Mouse (Mus musculus): Measurements from ENCODE around the gene D430041D05Rik. TPM values are rescaled to one million over a fixed set of nuclear protein-coding genes. Genes with fewer than 3 reads are reported as not detected.
A peak's percentile ranks its signal among the peaks of the same experiment; 100 is the strongest.

Gene D430041D05Rik
- polyA plus RNA-seq, 1 experiment from 2014 or later = 3.6 TPM

DNA sequence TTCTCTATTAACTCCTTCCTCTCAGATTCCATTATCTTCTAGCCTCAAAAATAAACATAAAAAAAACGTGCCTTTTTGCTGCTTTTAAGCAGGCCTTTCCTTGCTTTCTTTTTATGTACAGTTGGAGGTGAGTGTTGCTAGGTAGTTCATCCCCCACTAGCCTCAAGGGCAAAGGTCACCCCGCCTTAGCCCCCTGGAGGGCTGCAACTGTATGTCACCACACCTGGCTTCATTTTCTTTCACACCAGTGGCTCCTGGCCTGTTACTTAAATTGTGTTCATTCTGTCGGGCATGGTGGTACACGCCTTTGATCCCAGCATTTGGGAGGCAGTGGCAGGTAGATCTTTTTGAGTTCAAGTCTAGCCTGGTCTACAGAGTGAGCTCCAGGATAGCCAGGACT is 31.5 kb upstream of the D430041D05Rik start:
- Histone ChIP-seq H3K4me1 (ENCODE audit: control insufficient read depth, insufficient read depth, low read length) (no peaks in the 10 kb centered on the region), H3K4me2 (ENCODE audit: low read depth) (no peak overlapping the region), H3K4me3 (ENCODE audit: low read depth, low read length) (no peak overlapping the region), H3K27ac (ENCODE audit: low read depth, low read length) (no peak overlapping the region), H3K9me3 (ENCODE audit: control insufficient read depth, low read length) (no peaks in the 10 kb centered on the region), H3K9ac (ENCODE audit: low read length) (no peak overlapping the region), H3K36me3 (ENCODE audit: control insufficient read depth, insufficient read depth, low read length) (no peaks in the 10 kb centered on the region), H3K27me3 (ENCODE audit: control insufficient read depth, insufficient read depth, low read length) (no peaks in the 10 kb centered on the region)
- no peak for ATAC-seq (ENCODE audit: insufficient read depth, low FRiP score, low TSS enrichment)
- DNase-seq (ENCODE audit: low spot score) = no peak
- WGBS = 73% methylated on average over 4 of the region's 4 CpGs

GRCm38 (mm10) chr2:104436226-104436625 is 25.4 kb upstream of the D430041D05Rik start:
- no peaks in the 10 kb centered on the region for H3K36me3 ChIP-seq (ENCODE audit: control insufficient read depth, insufficient read depth, low read length)
- H3K9me3 ChIP-seq (ENCODE audit: control insufficient read depth, low read length) = no peaks in the 10 kb centered on the region
- WGBS = 96% methylated on average over 3 of the region's 3 CpGs
- H3K4me3 ChIP-seq (ENCODE audit: low read depth, low read length) = no peak overlapping the region
- H3K4me2 ChIP-seq (ENCODE audit: low read depth) = no peak overlapping the region
- H3K9ac ChIP-seq (ENCODE audit: low read length) = no peak overlapping the region
- H3K27me3 ChIP-seq (ENCODE audit: control insufficient read depth, insufficient read depth, low read length) = no peaks in the 10 kb centered on the region
- no peaks in the 10 kb centered on the region for H3K4me1 ChIP-seq (ENCODE audit: control insufficient read depth, insufficient read depth, low read length)
- DNase-seq (ENCODE audit: low spot score) = no peak
- no peak for ATAC-seq (ENCODE audit: insufficient read depth, low FRiP score, low TSS enrichment)
- no peak overlapping the region for H3K27ac ChIP-seq (ENCODE audit: low read depth, low read length)

GRCm38 (mm10) chr2:104431067-104431466 is 20.3 kb upstream of the D430041D05Rik start:
- Histone ChIP-seq H3K4me3 (ENCODE audit: low read depth, low read length) (no peak overlapping the region), H3K9me3 (ENCODE audit: control insufficient read depth, low read length) (no peaks in the 10 kb centered on the region), H3K36me3 (ENCODE audit: control insufficient read depth, insufficient read depth, low read length) (no peaks in the 10 kb centered on the region), H3K27ac (ENCODE audit: low read depth, low read length) (no peak overlapping the region), H3K9ac (ENCODE audit: low read length) (no peak overlapping the region), H3K4me2 (ENCODE audit: low read depth) (no peak overlapping the region), H3K4me1 (ENCODE audit: control insufficient read depth, insufficient read depth, low read length) (no peaks in the 10 kb centered on the region), H3K27me3 (ENCODE audit: control insufficient read depth, insufficient read depth, low read length) (no peaks in the 10 kb centered on the region)
- DNase-seq (ENCODE audit: low spot score) = no peak
- no peak for ATAC-seq (ENCODE audit: insufficient read depth, low FRiP score, low TSS enrichment)
- 95% methylated on average over 6 of the region's 6 CpGs for WGBS

DNA sequence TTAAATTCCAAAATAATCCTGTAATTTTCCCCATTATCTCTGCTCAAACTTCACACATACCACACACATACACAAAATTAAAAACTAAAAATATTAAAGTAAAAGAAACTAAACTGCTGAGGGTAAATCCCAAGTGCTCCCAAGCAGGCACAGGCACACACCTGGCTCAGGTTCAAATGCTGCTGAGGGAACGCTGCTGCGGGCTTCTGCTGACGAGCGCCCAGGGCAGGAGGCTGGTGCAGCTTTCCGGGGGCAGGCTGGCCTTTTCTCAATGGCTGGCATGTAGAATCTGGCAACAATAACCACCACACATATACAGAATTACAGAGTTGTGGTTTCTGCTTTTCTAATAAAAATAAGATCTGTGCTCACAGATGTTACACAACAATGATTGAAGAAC is 19.8 kb upstream of the D430041D05Rik start:
- Histone ChIP-seq H3K4me2 (ENCODE audit: low read depth) (no peak overlapping the region), H3K9ac (ENCODE audit: low read length) (no peak overlapping the region), H3K9me3 (ENCODE audit: control insufficient read depth, low read length) (no peaks in the 10 kb centered on the region), H3K27me3 (ENCODE audit: control insufficient read depth, insufficient read depth, low read length) (no peaks in the 10 kb centered on the region), H3K4me1 (ENCODE audit: control insufficient read depth, insufficient read depth, low read length) (no peaks in the 10 kb centered on the region), H3K27ac (ENCODE audit: low read depth, low read length) (no peak overlapping the region), H3K36me3 (ENCODE audit: control insufficient read depth, insufficient read depth, low read length) (no peaks in the 10 kb centered on the region), H3K4me3 (ENCODE audit: low read depth, low read length) (no peak overlapping the region)
- WGBS = 99% methylated on average over 5 of the region's 5 CpGs
- ATAC-seq (ENCODE audit: insufficient read depth, low FRiP score, low TSS enrichment) (no peak), DNase-seq (ENCODE audit: low spot score) (no peak)

DNA sequence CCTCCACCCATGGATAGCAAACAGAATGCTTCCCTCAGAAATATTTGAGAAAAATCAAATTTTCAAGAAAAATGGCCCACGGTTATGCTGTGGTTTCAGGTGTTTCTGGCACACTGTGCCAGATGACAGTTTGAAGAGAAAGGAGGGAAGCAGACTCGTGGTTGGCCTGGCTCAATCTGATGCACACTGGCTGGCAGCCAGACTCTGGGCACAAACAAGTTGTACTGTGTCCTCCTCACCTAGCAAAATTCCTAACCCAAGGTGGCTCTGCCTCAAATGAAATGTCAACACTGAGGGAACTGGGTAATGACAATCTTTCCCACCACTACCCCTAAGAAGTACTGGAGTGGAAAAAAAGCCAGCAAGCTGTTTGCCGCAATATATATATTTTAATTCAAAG is 15.3 kb upstream of the D430041D05Rik start:
- Histone ChIP-seq H3K9me3 (ENCODE audit: control insufficient read depth, low read length) (no peaks in the 10 kb centered on the region), H3K4me3 (ENCODE audit: low read depth, low read length) (no peak overlapping the region), H3K4me2 (ENCODE audit: low read depth) (no peak overlapping the region), H3K4me1 (ENCODE audit: control insufficient read depth, insufficient read depth, low read length) (no peaks in the 10 kb centered on the region), H3K27ac (ENCODE audit: low read depth, low read length) (no peak overlapping the region), H3K36me3 (ENCODE audit: control insufficient read depth, insufficient read depth, low read length) (no peaks in the 10 kb centered on the region), H3K9ac (ENCODE audit: low read length) (no peak overlapping the region), H3K27me3 (ENCODE audit: control insufficient read depth, insufficient read depth, low read length) (no peaks in the 10 kb centered on the region)
- 87% methylated on average over 3 of the region's 3 CpGs for WGBS
- DNase-seq (ENCODE audit: low spot score) (no peak), ATAC-seq (ENCODE audit: insufficient read depth, low FRiP score, low TSS enrichment) (no peak)

DNA sequence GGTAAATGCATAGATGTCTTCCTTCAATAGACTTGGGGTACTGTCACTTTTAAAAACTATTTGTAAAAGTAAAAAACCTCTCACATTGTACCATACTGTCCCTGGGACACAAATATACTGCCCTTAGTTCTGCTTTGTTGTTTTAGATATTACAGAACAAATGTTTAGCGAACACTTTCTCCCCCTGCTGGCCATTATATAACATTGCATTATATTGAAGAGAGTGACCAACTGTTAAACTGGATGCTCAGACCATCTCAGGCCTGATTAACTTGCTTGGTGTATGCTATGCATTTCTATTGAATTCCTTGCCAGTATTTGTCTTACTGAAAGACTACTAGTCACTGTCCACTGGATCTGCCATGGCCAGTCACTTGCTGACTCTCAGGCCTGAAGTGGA is 11.4 kb upstream of the D430041D05Rik start:
- peak; percentile 38; the same call in 1 of the 2 replicates for ATAC-seq (ENCODE audit: insufficient read depth, low FRiP score, low TSS enrichment)
- Histone ChIP-seq H3K4me2 (ENCODE audit: low read depth) (no peak overlapping the region), H3K27me3 (ENCODE audit: control insufficient read depth, insufficient read depth, low read length) (no peaks in the 10 kb centered on the region), H3K4me1 (ENCODE audit: control insufficient read depth, insufficient read depth, low read length) (no peaks in the 10 kb centered on the region), H3K4me3 (ENCODE audit: low read depth, low read length) (no peak overlapping the region), H3K9me3 (ENCODE audit: control insufficient read depth, low read length) (no peaks in the 10 kb centered on the region), H3K36me3 (ENCODE audit: control insufficient read depth, insufficient read depth, low read length) (no peaks in the 10 kb centered on the region), H3K27ac (ENCODE audit: low read depth, low read length) (no peak overlapping the region), H3K9ac (ENCODE audit: low read length) (no peak overlapping the region)
- WGBS = 8% methylated on average over 1 of the region's 1 CpGs
- DNase-seq (ENCODE audit: low spot score) = peak; percentile 35

- Histone ChIP-seq H3K27me3 (ENCODE audit: control insufficient read depth, insufficient read depth, low read length) (no peaks in the 10 kb centered on the region), H3K4me2 (ENCODE audit: low read depth) (no peak overlapping the region), H3K9me3 (ENCODE audit: control insufficient read depth, low read length) (no peaks in the 10 kb centered on the region), H3K27ac (ENCODE audit: low read depth, low read length) (no peak overlapping the region), H3K4me1 (ENCODE audit: control insufficient read depth, insufficient read depth, low read length) (no peaks in the 10 kb centered on the region), H3K4me3 (ENCODE audit: low read depth, low read length) (no peak overlapping the region), H3K9ac (ENCODE audit: low read length) (no peak overlapping the region), H3K36me3 (ENCODE audit: control insufficient read depth, insufficient read depth, low read length) (no peaks in the 10 kb centered on the region)
- ATAC-seq (ENCODE audit: insufficient read depth, low FRiP score, low TSS enrichment) (no peak), DNase-seq (ENCODE audit: low spot score) (no peak)
- 87% methylated on average over 4 of the region's 4 CpGs for WGBS
These were observed 10.0 kb upstream of the D430041D05Rik start for GRCm38 (mm10) chr2:104420805-104421204.

GRCm38 (mm10) chr2:104419999-104420398 is 9.2 kb upstream of the D430041D05Rik start:
- Histone ChIP-seq H3K36me3 (ENCODE audit: control insufficient read depth, insufficient read depth, low read length) (no peaks in the 10 kb centered on the region), H3K9ac (ENCODE audit: low read length) (no peak overlapping the region), H3K27ac (ENCODE audit: low read depth, low read length) (no peak overlapping the region), H3K27me3 (ENCODE audit: control insufficient read depth, insufficient read depth, low read length) (no peaks in the 10 kb centered on the region), H3K9me3 (ENCODE audit: control insufficient read depth, low read length) (no peaks in the 10 kb centered on the region), H3K4me3 (ENCODE audit: low read depth, low read length) (no peak overlapping the region), H3K4me2 (ENCODE audit: low read depth) (no peak overlapping the region), H3K4me1 (ENCODE audit: control insufficient read depth, insufficient read depth, low read length) (no peaks in the 10 kb centered on the region)
- no peak for ATAC-seq (ENCODE audit: insufficient read depth, low FRiP score, low TSS enrichment)
- no peak for DNase-seq (ENCODE audit: low spot score)
- 82% methylated on average over 1 of the region's 1 CpGs for WGBS

DNA sequence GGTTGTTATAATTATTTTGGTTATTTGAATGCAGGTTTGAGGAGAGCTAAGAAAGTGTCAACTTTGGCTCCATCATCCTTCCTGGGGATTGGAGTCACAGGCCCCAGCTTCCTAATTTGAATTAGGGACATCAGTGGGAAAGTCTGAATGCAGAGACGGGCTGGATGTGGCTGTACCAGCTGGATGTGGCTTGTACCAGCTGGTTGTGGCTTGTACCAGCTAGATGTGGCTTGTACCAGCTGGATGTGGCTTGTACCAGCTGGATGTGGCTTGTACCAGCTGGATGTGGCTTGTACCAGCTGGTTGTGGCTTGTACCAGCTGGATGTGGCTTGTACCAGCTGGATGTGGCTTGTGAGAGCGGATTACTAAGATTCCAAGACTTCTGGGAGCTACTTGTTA is 8.6 kb upstream of the D430041D05Rik start:
- Histone ChIP-seq H3K9me3 (ENCODE audit: control insufficient read depth, low read length) (no peaks in the 10 kb centered on the region), H3K4me3 (ENCODE audit: low read depth, low read length) (no peak overlapping the region), H3K36me3 (ENCODE audit: control insufficient read depth, insufficient read depth, low read length) (no peaks in the 10 kb centered on the region), H3K4me1 (ENCODE audit: control insufficient read depth, insufficient read depth, low read length) (no peaks in the 10 kb centered on the region), H3K27ac (ENCODE audit: low read depth, low read length) (no peak overlapping the region), H3K9ac (ENCODE audit: low read length) (no peak overlapping the region), H3K27me3 (ENCODE audit: control insufficient read depth, insufficient read depth, low read length) (no peaks in the 10 kb centered on the region), H3K4me2 (ENCODE audit: low read depth) (no peak overlapping the region)
- WGBS = 77% methylated on average over 2 of the region's 2 CpGs
- ATAC-seq (ENCODE audit: insufficient read depth, low FRiP score, low TSS enrichment) (no peak), DNase-seq (ENCODE audit: low spot score) (no peak)
